In genomic region chr5:5729904-5730303, GRCm38 (mm10) we compare ENCODE assay signal across 33 mouse cellular contexts. TPM values are rescaled to one million over a fixed set of nuclear protein-coding genes. Genes with fewer than 3 reads are reported as not detected.
DNase-seq lines count a peak whose midpoint lies in the region; ATAC-seq and TF ChIP-seq lines count a peak whose summit lies in the region.
"Had no signal": no experiment of that assay in that cellular context is flagged by ENCODE, and none has a peak within 500 bp of the region (broad histone marks: within the 10 kb centered on the region; RNA-seq: fewer than 3 reads in every experiment).

No protein-coding gene starts in this region.

- ATAC-seq in lung, embryonic 14.5 days (ENCODE audit: insufficient read depth): no peak
- ATAC-seq in lung, postnatal 0 days: no peak
- peak; percentile 63 for ATAC-seq in kidney, embryonic 16.5 days (ENCODE audit: low FRiP score, low TSS enrichment)
- ATAC-seq: inflammation-experienced regulatory T-cells, adult 6 months; midbrain, embryonic 16.5 days had no signal

- no peak overlapping the region for H3K9ac ChIP-seq in lung, embryonic 14.5 days
- no peak overlapping the region for H3K9ac ChIP-seq in lung, postnatal 0 days (replicated peaks; ENCODE audit: low read depth)
- no peak overlapping the region for H3K9ac ChIP-seq in kidney, embryonic 16.5 days (replicated peaks; ENCODE audit: low read length)
- H3K9ac ChIP-seq: embryonic facial prominence, embryonic 15.5 days; forebrain, embryonic 12.5 days; heart, embryonic 13.5 days; hindbrain, embryonic 15.5 days; limb, embryonic 12.5 days; liver, embryonic 15.5 days; lung, embryonic 15.5 days had no signal

- H3K27me3 ChIP-seq in lung, embryonic 14.5 days (ENCODE audit: insufficient read depth, low read length): no peaks in the 10 kb centered on the region
- H3K27me3 ChIP-seq in lung, postnatal 0 days (replicated peaks; ENCODE audit: insufficient read depth, low read length): no peaks in the 10 kb centered on the region
- H3K27me3 ChIP-seq in kidney, embryonic 16.5 days (ENCODE audit: insufficient read depth, low read length): no peaks in the 10 kb centered on the region
- H3K27me3 ChIP-seq: CH12.LX; embryonic facial prominence, embryonic 15.5 days; forebrain, embryonic 12.5 days; heart, embryonic 13.5 days; hindbrain, embryonic 15.5 days; limb, embryonic 12.5 days; liver, embryonic 15.5 days; lung, embryonic 15.5 days had no signal

- H3K36me3 ChIP-seq in lung, embryonic 14.5 days (ENCODE audit: insufficient read depth): no peaks in the 10 kb centered on the region
- H3K36me3 ChIP-seq in lung, postnatal 0 days (ENCODE audit: insufficient read depth, low read length): no peaks in the 10 kb centered on the region
- no peaks in the 10 kb centered on the region for H3K36me3 ChIP-seq in kidney, embryonic 16.5 days (ENCODE audit: insufficient read depth, low read length)
- H3K36me3 ChIP-seq: embryonic facial prominence, embryonic 10.5 days; embryonic facial prominence, embryonic 15.5 days; forebrain, embryonic 12.5 days; heart, embryonic 13.5 days; hindbrain, embryonic 10.5 days; hindbrain, embryonic 15.5 days; limb, embryonic 12.5 days; liver, embryonic 15.5 days; lung, embryonic 15.5 days had no signal

- no peaks in the 10 kb centered on the region for H3K9me3 ChIP-seq in lung, embryonic 14.5 days (ENCODE audit: low read depth, low read length)
- H3K9me3 ChIP-seq in lung, postnatal 0 days (ENCODE audit: low read length): no peaks in the 10 kb centered on the region
- no peaks in the 10 kb centered on the region for H3K9me3 ChIP-seq in kidney, embryonic 16.5 days (ENCODE audit: low read length)
- H3K9me3 ChIP-seq: embryonic facial prominence, embryonic 10.5 days; embryonic facial prominence, embryonic 15.5 days; forebrain, embryonic 12.5 days; heart, embryonic 13.5 days; hindbrain, embryonic 10.5 days; hindbrain, embryonic 15.5 days; limb, embryonic 12.5 days; liver, embryonic 15.5 days; lung, embryonic 15.5 days had no signal

- no peak overlapping the region for H3K27ac ChIP-seq in lung, embryonic 14.5 days (ENCODE audit: low read depth)
- no peak overlapping the region for H3K27ac ChIP-seq in lung, postnatal 0 days (ENCODE audit: low read length)
- H3K27ac ChIP-seq in kidney, embryonic 16.5 days (ENCODE audit: low read length): no peak overlapping the region
- H3K27ac ChIP-seq: embryonic facial prominence, embryonic 10.5 days; embryonic facial prominence, embryonic 15.5 days; forebrain, embryonic 12.5 days; heart, embryonic 13.5 days; hindbrain, embryonic 10.5 days; hindbrain, embryonic 15.5 days; limb, embryonic 12.5 days; liver, embryonic 15.5 days; lung, embryonic 15.5 days had no signal

- no peak for TF ChIP-seq EP300 in lung, postnatal 0 days (IDR thresholded peaks at IDR 0.05)

- 83% methylated on average over 4 of the region's 4 CpGs for WGBS in lung, embryonic 14.5 days
- 81% methylated on average over 4 of the region's 4 CpGs for WGBS in lung, postnatal 0 days
- 80% methylated on average over 4 of the region's 4 CpGs for WGBS in kidney, embryonic 16.5 days

- H3K4me2 ChIP-seq in lung, embryonic 14.5 days: no peak overlapping the region
- no peak overlapping the region for H3K4me2 ChIP-seq in lung, postnatal 0 days (replicated peaks; ENCODE audit: low read depth, low read length)
- no peak overlapping the region for H3K4me2 ChIP-seq in kidney, embryonic 16.5 days (replicated peaks; ENCODE audit: low read depth, low read length)
- H3K4me2 ChIP-seq: embryonic facial prominence, embryonic 15.5 days; forebrain, embryonic 12.5 days; heart, embryonic 13.5 days; hindbrain, embryonic 15.5 days; limb, embryonic 12.5 days; liver, embryonic 15.5 days; lung, embryonic 15.5 days; midbrain, embryonic 11.5 days had no signal

- no peaks in the 10 kb centered on the region for H3K4me1 ChIP-seq in lung, embryonic 14.5 days (ENCODE audit: insufficient read depth)
- no peaks in the 10 kb centered on the region for H3K4me1 ChIP-seq in lung, postnatal 0 days (ENCODE audit: insufficient read depth, low read depth, low read length)
- H3K4me1 ChIP-seq in kidney, embryonic 16.5 days (ENCODE audit: insufficient read depth, low read length): no peaks in the 10 kb centered on the region
- H3K4me1 ChIP-seq: embryonic facial prominence, embryonic 10.5 days; embryonic facial prominence, embryonic 15.5 days; forebrain, embryonic 12.5 days; heart, embryonic 13.5 days; hindbrain, embryonic 10.5 days; hindbrain, embryonic 15.5 days; limb, embryonic 12.5 days; liver, embryonic 15.5 days; lung, embryonic 15.5 days had no signal

- DNase-seq in adrenal gland, postnatal 10 days: peak; percentile 13
- no peak for DNase-seq in adrenal gland, adult 18-20 months (ENCODE audit: low spot score in 2 of 2)
- DNase-seq in lung, embryonic 14.5 days: peak; percentile 2
- no peak for DNase-seq in lung, postnatal 0 days (ENCODE audit: low spot score)
- DNase-seq in kidney, postnatal 36 days: peak; percentile 77 to 86
- DNase-seq in left cerebral cortex, adult 18-20 months (ENCODE audit: low spot score in 2 of 2): no peak
- no peak for DNase-seq in c-Kit-positive CD71-positive TER-119-positive erythroid progenitor cells, embryonic 14.5 days (ENCODE audit: low spot score)
- DNase-seq: adrenal gland, postnatal 25 days; cerebellum, adult 9-11 months; gastrocnemius, postnatal 10 days; heart, postnatal 10 days; layer of hippocampus, postnatal 36 days; lung, postnatal 36 days; right cerebral cortex, adult 18-20 months; thymus, adult 2 months had no signal

- no peak for TF ChIP-seq CTCF in lung, embryonic 14.5 days (IDR thresholded peaks at IDR 0.05; ENCODE audit: low read depth)
- TF ChIP-seq CTCF in lung, postnatal 0 days (IDR thresholded peaks at IDR 0.05): no peak

- no peak overlapping the region for H3K4me3 ChIP-seq in lung, embryonic 14.5 days (ENCODE audit: low read depth, low read length)
- no peak overlapping the region for H3K4me3 ChIP-seq in lung, postnatal 0 days (ENCODE audit: low read depth, low read length)
- no peak overlapping the region for H3K4me3 ChIP-seq in kidney, embryonic 16.5 days (ENCODE audit: low read length)
- H3K4me3 ChIP-seq: embryonic facial prominence, embryonic 10.5 days; embryonic facial prominence, embryonic 15.5 days; forebrain, embryonic 12.5 days; heart, embryonic 13.5 days; hindbrain, embryonic 10.5 days; hindbrain, embryonic 15.5 days; limb, embryonic 12.5 days; liver, embryonic 15.5 days; lung, embryonic 15.5 days had no signal

RNA-seq across cellular contexts. Expression of gene Steap1, which starts 19.2 kb away (rescaled TPM):
- total RNA-seq in adrenal gland, postnatal 10 days (2021): 10 to 100 TPM; 18.5 to 20.1 TPM
- 10 to 100 TPM; 22.9 to 29.9 TPM for total RNA-seq in adrenal gland, adult 18-20 months (2021)
- 2.2 and 2.8 TPM in 2 replicates for polyA plus RNA-seq in lung, embryonic 14.5 days (2014; fragmentation: Nextera tagmentation; extraction: Ambion mirVana)
- 4.0 and 4.1 TPM in 2 replicates for polyA plus RNA-seq in lung, postnatal 0 days (2015; fragmentation: Nextera tagmentation; extraction: Ambion mirVana)
- 13.2 and 13.6 TPM in 2 replicates for polyA plus RNA-seq in kidney, embryonic 16.5 days (2015; fragmentation: Nextera tagmentation; extraction: Ambion mirVana)
- not detected for total RNA-seq in left cerebral cortex, adult 18-20 months (2021)
- total RNA-seq: CH12.LX; heart, adult 8-10 months; megakaryocyte, adult 5-6 weeks; neutrophil, adult 5-6 weeks had no signal
- polyA plus RNA-seq: inflammation-experienced regulatory T-cells, adult 6 months; spleen, adult 2 months; thymus, adult 2 months had no signal

RNA-seq across cellular contexts. Expression of gene Steap2, which starts 35.5 kb away (rescaled TPM):
- total RNA-seq in adrenal gland, postnatal 10 days (2021): 10 to 100 TPM; 23.8 to 24.2 TPM
- total RNA-seq in adrenal gland, adult 18-20 months (2021): 10 to 100 TPM; 32.8 to 37.6 TPM
- polyA plus RNA-seq in lung, embryonic 14.5 days (2014; fragmentation: Nextera tagmentation; extraction: Ambion mirVana): 5.4 TPM in 2 replicates
- polyA plus RNA-seq in lung, postnatal 0 days (2015; fragmentation: Nextera tagmentation; extraction: Ambion mirVana): 5.2 and 6.2 TPM in 2 replicates
- polyA plus RNA-seq in kidney, embryonic 16.5 days (2015; fragmentation: Nextera tagmentation; extraction: Ambion mirVana): 25.8 and 29.1 TPM in 2 replicates
- 10 to 100 TPM in 1 of 2 experiments, 1 to 10 TPM in 1; 8.4 to 10.7 TPM for total RNA-seq in left cerebral cortex, adult 18-20 months (2021)
- total RNA-seq: CH12.LX; megakaryocyte, adult 5-6 weeks; neutrophil, adult 5-6 weeks had no signal

Comparison
In these comparisons a context has a peak if more than half of its experiments do, and no peak if none do; other contexts are left out.
1. DNase-seq: peak in adrenal gland, postnatal 10 days (single experiment), lung, embryonic 14.5 days (single experiment) and kidney, postnatal 36 days (2 of 2); none in adrenal gland, adult 18-20 months (0 of 2), lung, postnatal 0 days (single experiment), left cerebral cortex, adult 18-20 months (0 of 2) and c-Kit-positive CD71-positive TER-119-positive erythroid progenitor cells, embryonic 14.5 days (single experiment).
2. RNA of gene Steap1, which starts 19.2 kb away (total RNA-seq): 22.9 to 29.9 TPM in adrenal gland, adult 18-20 months and 18.5 to 20.1 TPM in adrenal gland, postnatal 10 days; not detected in left cerebral cortex, adult 18-20 months; every median in the first group is over 10 times any median in the second.